Comparison of ENCODE assay signal across 13 mouse cellular contexts in genomic region chr10:68127104-68127503, GRCm38 (mm10).
DNase-seq lines count a peak whose midpoint lies in the region; ATAC-seq and TF ChIP-seq lines count a peak whose summit lies in the region.
"Had no signal": no experiment of that assay in that cellular context is flagged by ENCODE, and none has a peak within 500 bp of the region (broad histone marks: within the 10 kb centered on the region; RNA-seq: fewer than 3 reads in every experiment).

No protein-coding gene starts in this region.

- no peaks in the 10 kb centered on the region for H3K9me3 ChIP-seq in kidney, embryonic 15.5 days (replicated peaks)
- no peaks in the 10 kb centered on the region for H3K9me3 ChIP-seq in MEL (replicated peaks; ENCODE audit: insufficient read depth, low read length)
- no peaks in the 10 kb centered on the region for H3K9me3 ChIP-seq in limb, embryonic 10.5 days (replicated peaks)

- no peak for TF ChIP-seq CTCF in MEL (IDR thresholded peaks at IDR 0.05 in 2 of 3, conservative IDR thresholded peaks at IDR 0.05 in 1 of 3; ENCODE audit: control insufficient read depth in 1 of 3, insufficient read depth in 1 of 3, low read depth in 2 of 3, low read length in 3 of 3, poor library complexity in 1 of 3, severe bottlenecking in 1 of 3)

- H3K9ac ChIP-seq in kidney, embryonic 15.5 days = no peak overlapping the region
- H3K9ac ChIP-seq in MEL (ENCODE audit: control insufficient read depth, low read depth, low read length, poor library complexity, severe bottlenecking) = no peak overlapping the region

- H3K4me3 ChIP-seq in kidney, embryonic 15.5 days (replicated peaks) = no peak overlapping the region
- no peak overlapping the region for H3K4me3 ChIP-seq in MEL (ENCODE audit: control insufficient read depth in 1 of 2, insufficient read depth in 1 of 2, low read depth in 2 of 2, low read length in 2 of 2)
- no peak overlapping the region for H3K4me3 ChIP-seq in limb, embryonic 10.5 days

- peak; percentile 33 to 36; a peak in 1 of 4 replicates for TF ChIP-seq EP300 in MEL (IDR thresholded peaks at IDR 0.05; ENCODE audit: low read depth in 1 of 2, low read length in 2 of 2)

- peaks cover 59% of the 10 kb centered on the region for H3K36me3 ChIP-seq in kidney, embryonic 15.5 days
- peaks cover 0 to 5% of the 10 kb centered on the region in 2 experiments; a peak in 2 of 4 replicates for H3K36me3 ChIP-seq in MEL (ENCODE audit: control insufficient read depth in 1 of 2, insufficient read depth in 2 of 2, low read length in 2 of 2)
- H3K36me3 ChIP-seq in limb, embryonic 10.5 days = peaks cover 44% of the 10 kb centered on the region

- no peaks in the 10 kb centered on the region for H3K27me3 ChIP-seq in kidney, embryonic 15.5 days
- no peaks in the 10 kb centered on the region; a peak in 1 of 4 replicates for H3K27me3 ChIP-seq in MEL (ENCODE audit: control insufficient read depth in 1 of 2, insufficient read depth in 2 of 2, low read length in 2 of 2)
- no peaks in the 10 kb centered on the region for H3K27me3 ChIP-seq in limb, embryonic 10.5 days (ENCODE audit: low read depth, poor library complexity, severe bottlenecking)

- H3K27ac ChIP-seq in kidney, embryonic 15.5 days = peak overlapping the region; percentile 32; the same call in 1 of the 2 replicates
- H3K27ac ChIP-seq in MEL (ENCODE audit: control insufficient read depth, low read depth, low read length) = no peak overlapping the region
- peak overlapping the region; percentile 10; the same call in 1 of the 2 replicates for H3K27ac ChIP-seq in limb, embryonic 10.5 days

- TF ChIP-seq POLR2A in MEL (IDR thresholded peaks at IDR 0.05; ENCODE audit: control insufficient read depth in 1 of 2, insufficient read depth in 1 of 2, low read depth in 1 of 2, low read length in 2 of 2, poor library complexity in 1 of 2) = no peak

- H3K4me1 ChIP-seq in kidney, embryonic 15.5 days = peaks cover 36% of the 10 kb centered on the region
- H3K4me1 ChIP-seq in MEL (ENCODE audit: control insufficient read depth in 1 of 2, insufficient read depth in 2 of 2, low read length in 2 of 2) = peaks cover 0 to 2% of the 10 kb centered on the region in 2 experiments; a peak in 2 of 4 replicates
- peaks cover 46% of the 10 kb centered on the region for H3K4me1 ChIP-seq in limb, embryonic 10.5 days

- no peak overlapping the region for H3K4me2 ChIP-seq in kidney, embryonic 15.5 days

- 69% methylated on average over 2 of the region's 2 CpGs for WGBS in kidney, embryonic 15.5 days
- WGBS in limb, embryonic 10.5 days = 79% methylated on average over 2 of the region's 2 CpGs

- H3K79me2 ChIP-seq in MEL (ENCODE audit: control insufficient read depth, insufficient read depth, low read length, poor library complexity) = no peaks in the 10 kb centered on the region

- TF ChIP-seq RAD21 in MEL (IDR thresholded peaks at IDR 0.05; ENCODE audit: low read depth, low read length) = no peak

- ATAC-seq in kidney, embryonic 15.5 days (replicated peaks; ENCODE audit: low FRiP score) = no peak
- ATAC-seq: forebrain, embryonic 16.5 days had no signal

- peak; percentile 68 for DNase-seq in adrenal gland, adult 2 months
- DNase-seq in adrenal gland, adult 18-20 months (ENCODE audit: low spot score in 2 of 2) = no peak
- no peak for DNase-seq in kidney, postnatal 10 days
- DNase-seq in MEL (ENCODE audit: low read depth, low spot score) = peak; percentile 20
- DNase-seq in limb, embryonic 10.5 days (ENCODE audit: low spot score) = no peak
- no peak for DNase-seq in right cerebral cortex, postnatal 4 days
- DNase-seq in cerebellum, adult 11 months = no peak
- DNase-seq: adrenal gland, postnatal 25 days; cerebellum, adult 2 months; kidney, adult 11 months; left cerebral cortex, postnatal 4 days had no signal

TF ChIP-seq in MEL, 35 proteins besides CTCF, POLR2A, EP300 and RAD21:
- no peak for TF ChIP-seq KAT2A (conservative IDR thresholded peaks at IDR 0.05; ENCODE audit: low read depth, low read length)
- no peak for TF ChIP-seq TAL1 (IDR thresholded peaks at IDR 0.05; ENCODE audit: low read length)
- TF ChIP-seq MXI1 (IDR thresholded peaks at IDR 0.05; ENCODE audit: low read depth, low read length) = peak; percentile 75; the same call in 1 of the 2 replicates
- TF ChIP-seq USF2 (IDR thresholded peaks at IDR 0.05; ENCODE audit: borderline replicate concordance in 1 of 2, insufficient read depth in 1 of 2, low read depth in 1 of 2, low read length in 2 of 2) = 0 out of 4 replicates have a peak, but pooled peaks of 1 of the 2 experiments have one; percentile 34
- no peak for TF ChIP-seq SMC3 (IDR thresholded peaks at IDR 0.05; ENCODE audit: low read depth, low read length)
- TF ChIP-seq BHLHE40 (IDR thresholded peaks at IDR 0.05; ENCODE audit: borderline replicate concordance, low read depth, low read length) = peak; percentile 90
- TF ChIP-seq ZC3H11A (IDR thresholded peaks at IDR 0.05; ENCODE audit: low read depth, low read length) = no peak
- no peak for TF ChIP-seq ZKSCAN1 (IDR thresholded peaks at IDR 0.05; ENCODE audit: low read depth, low read length)
- no peak for TF ChIP-seq GATA1 (IDR thresholded peaks at IDR 0.05; ENCODE audit: low read depth, low read length)
- TF ChIP-seq ZNF384 (IDR thresholded peaks at IDR 0.05; ENCODE audit: low read depth, low read length) = no peak
- TF ChIP-seq USF1 (IDR thresholded peaks at IDR 0.05; ENCODE audit: low read depth, low read length) = peak; percentile 68; the same call in 1 of the 2 replicates
- TF ChIP-seq RCOR1 (IDR thresholded peaks at IDR 0.05; ENCODE audit: low read depth, low read length) = no peak
- TF ChIP-seq ETS1 (IDR thresholded peaks at IDR 0.05; ENCODE audit: low read depth, low read length) = peak; percentile 68
- no peak for TF ChIP-seq E2F4 (IDR thresholded peaks at IDR 0.05; ENCODE audit: borderline replicate concordance, low read depth, low read length)
- TF ChIP-seq POLR2AphosphoS5 (IDR thresholded peaks at IDR 0.05; ENCODE audit: borderline replicate concordance, low read depth, low read length) = no peak
- peak; percentile 78 for TF ChIP-seq MAX (IDR thresholded peaks at IDR 0.05; ENCODE audit: low read length)
- no peak for TF ChIP-seq MYB (IDR thresholded peaks at IDR 0.05; ENCODE audit: low read depth, low read length)
- TF ChIP-seq HCFC1 (IDR thresholded peaks at IDR 0.05; ENCODE audit: low read depth, low read length) = no peak
- TF ChIP-seq ZMIZ1 (IDR thresholded peaks at IDR 0.05; ENCODE audit: low read depth, low read length) = no peak
- 0 out of 2 replicates have a peak, but pooled peaks have one; percentile 9 for TF ChIP-seq TCF12 (IDR thresholded peaks at IDR 0.05; ENCODE audit: low read depth, low read length)
- no peak for TF ChIP-seq UBTF (IDR thresholded peaks at IDR 0.05; ENCODE audit: borderline replicate concordance, insufficient read depth, low read depth, low read length)
- no peak for TF ChIP-seq GABPA (IDR thresholded peaks at IDR 0.05; ENCODE audit: low read depth, low read length)
- TF ChIP-seq CHD2 (IDR thresholded peaks at IDR 0.05; ENCODE audit: low read length) = no peak
- TF ChIP-seq MEF2A (IDR thresholded peaks at IDR 0.05; ENCODE audit: extremely low read depth, insufficient replicate concordance, low read depth, low read length, poor library complexity, severe bottlenecking) = no peak
- no peak for TF ChIP-seq TBP (IDR thresholded peaks at IDR 0.05; ENCODE audit: low read depth, low read length)
- no peak for TF ChIP-seq POLR2AphosphoS2 (IDR thresholded peaks at IDR 0.05; ENCODE audit: low read length)
- TF ChIP-seq SIN3A (IDR thresholded peaks at IDR 0.05; ENCODE audit: low read length) = peak; percentile 52; the same call in 1 of the 2 replicates
- TF ChIP-seq JUND (IDR thresholded peaks at IDR 0.05; ENCODE audit: low read depth, low read length) = no peak
- no peak for TF ChIP-seq NRF1 (IDR thresholded peaks at IDR 0.05; ENCODE audit: insufficient read depth, low read depth, low read length, poor library complexity, severe bottlenecking)
- TF ChIP-seq MAFK (IDR thresholded peaks at IDR 0.05; ENCODE audit: borderline replicate concordance, low read depth, low read length) = no peak
- TF ChIP-seq CHD1 (IDR thresholded peaks at IDR 0.05; ENCODE audit: low read depth, low read length) = no peak
- no peak for TF ChIP-seq NELFE (IDR thresholded peaks at IDR 0.05; ENCODE audit: low read depth, low read length)

Comparison
In these comparisons a context has a peak if more than half of its experiments do, and no peak if none do; other contexts are left out.
1. DNase-seq: peak in adrenal gland, adult 2 months (single experiment) and MEL (single experiment); none in adrenal gland, adult 18-20 months (0 of 2), kidney, postnatal 10 days (single experiment), limb, embryonic 10.5 days (single experiment), right cerebral cortex, postnatal 4 days (single experiment) and cerebellum, adult 11 months (single experiment).